Mouse (Mus musculus): ENCODE measurements at regions not wholly inside any gene's neighbourhood (a gene's known extent, or its start where the extent isn't known, plus 50 kb on each side); places are given as distances from the start of the nearest gene placed in this dataset.

- no peak for TF ChIP-seq EP300 (IDR thresholded peaks at IDR 0.05; ENCODE audit: low read length)
- no peak for TF ChIP-seq POLR2A (IDR thresholded peaks at IDR 0.05; ENCODE audit: low read depth, low read length)
- no peak for TF ChIP-seq MAX (IDR thresholded peaks at IDR 0.05; ENCODE audit: low read length)
- no peak for TF ChIP-seq CTCF (conservative IDR thresholded peaks at IDR 0.05 in 1 of 2, IDR thresholded peaks at IDR 0.05 in 1 of 2; ENCODE audit: low read depth in 2 of 2, low read length in 2 of 2)
- TF ChIP-seq PAX5 (IDR thresholded peaks at IDR 0.05; ENCODE audit: low read length) = no peak
- no peak for TF ChIP-seq CHD2 (IDR thresholded peaks at IDR 0.05; ENCODE audit: low read length)
- no peak for TF ChIP-seq TCF12 (IDR thresholded peaks at IDR 0.05; ENCODE audit: low read depth, low read length)
These were observed 279.6 kb downstream of the Ptpru start for GRCm38 (mm10) chr4:131558513-131558912.

Measured in CH12.LX (cell line).